ENCODE assay signal across 10 mouse cellular contexts in genomic region chr12:105686791-105687190, GRCm38 (mm10). TPM values are rescaled to one million over a fixed set of nuclear protein-coding genes. Genes with fewer than 3 reads are reported as not detected.
DNase-seq lines count a peak whose midpoint lies in the region; ATAC-seq and TF ChIP-seq lines count a peak whose summit lies in the region.
"Had no signal": no experiment of that assay in that cellular context is flagged by ENCODE, and none has a peak within 500 bp of the region (broad histone marks: within the 10 kb centered on the region; RNA-seq: fewer than 3 reads in every experiment).

No protein-coding gene starts in this region.

- TF ChIP-seq CTCF in E14TG2a.4 (conservative IDR thresholded peaks at IDR 0.05; ENCODE audit: low read length): no peak

- H3K27me3 ChIP-seq in hindbrain, embryonic 12.5 days: no peaks in the 10 kb centered on the region
- no peaks in the 10 kb centered on the region for H3K27me3 ChIP-seq in hindbrain, embryonic 11.5 days (ENCODE audit: control insufficient read depth, insufficient read depth, low read length)
- no peaks in the 10 kb centered on the region for H3K27me3 ChIP-seq in E14TG2a.4 (ENCODE audit: insufficient read depth, low read length)
- no peaks in the 10 kb centered on the region for H3K27me3 ChIP-seq in forebrain, embryonic 15.5 days
- no peaks in the 10 kb centered on the region for H3K27me3 ChIP-seq in liver, embryonic 16.5 days (ENCODE audit: control insufficient read depth, insufficient read depth, low read depth, low read length)

- peak overlapping the region; percentile 88; the same call in 1 of the 2 replicates for H3K9ac ChIP-seq in hindbrain, embryonic 12.5 days
- no peak overlapping the region for H3K9ac ChIP-seq in hindbrain, embryonic 11.5 days (ENCODE audit: low read depth, low read length)
- no peak overlapping the region for H3K9ac ChIP-seq in forebrain, embryonic 15.5 days (replicated peaks)
- no peak overlapping the region for H3K9ac ChIP-seq in liver, embryonic 16.5 days (ENCODE audit: low read depth, low read length)

- H3K4me2 ChIP-seq in hindbrain, embryonic 12.5 days (replicated peaks): peak overlapping the region; percentile 87
- H3K4me2 ChIP-seq in hindbrain, embryonic 11.5 days (replicated peaks; ENCODE audit: low read depth, low read length): no peak overlapping the region
- H3K4me2 ChIP-seq in forebrain, embryonic 15.5 days (replicated peaks): no peak overlapping the region
- no peak overlapping the region for H3K4me2 ChIP-seq in liver, embryonic 16.5 days (ENCODE audit: low read depth, low read length)

- ATAC-seq in hindbrain, embryonic 12.5 days (ENCODE audit: low FRiP score): no peak
- no peak for ATAC-seq in hindbrain, embryonic 11.5 days (ENCODE audit: low FRiP score)
- no peak for ATAC-seq in forebrain, embryonic 15.5 days (replicated peaks)
- ATAC-seq in liver, embryonic 16.5 days (ENCODE audit: low read depth): no peak

- H3K4me1 ChIP-seq in hindbrain, embryonic 12.5 days: peaks cover 27% of the 10 kb centered on the region
- no peaks in the 10 kb centered on the region for H3K4me1 ChIP-seq in hindbrain, embryonic 11.5 days (replicated peaks; ENCODE audit: control insufficient read depth, insufficient read depth, low read length)
- H3K4me1 ChIP-seq in E14TG2a.4 (replicated peaks; ENCODE audit: low read depth, low read length): peaks cover 41% of the 10 kb centered on the region
- H3K4me1 ChIP-seq in forebrain, embryonic 15.5 days: peaks cover 40% of the 10 kb centered on the region
- peaks cover 32% of the 10 kb centered on the region for H3K4me1 ChIP-seq in liver, embryonic 16.5 days (ENCODE audit: control insufficient read depth, low read depth, low read length)

- H3K4me3 ChIP-seq in hindbrain, embryonic 12.5 days: peak overlapping the region; percentile 71; the same call in 1 of the 2 replicates
- no peak overlapping the region for H3K4me3 ChIP-seq in hindbrain, embryonic 11.5 days (ENCODE audit: low read depth, low read length)
- H3K4me3 ChIP-seq in E14TG2a.4 (replicated peaks; ENCODE audit: low read length): 0 out of 2 replicates have a peak overlapping the region, but pooled peaks have one; percentile 99
- peak overlapping the region; percentile 86; the same call in 1 of the 2 replicates for H3K4me3 ChIP-seq in forebrain, embryonic 15.5 days
- no peak overlapping the region for H3K4me3 ChIP-seq in liver, embryonic 16.5 days (ENCODE audit: low read depth, low read length)

- WGBS in hindbrain, embryonic 12.5 days: 94% methylated on average over 3 of the region's 3 CpGs
- WGBS in hindbrain, embryonic 11.5 days: 95% methylated on average over 3 of the region's 3 CpGs
- WGBS in forebrain, embryonic 15.5 days: 90% methylated on average over 3 of the region's 3 CpGs
- 65% methylated on average over 3 of the region's 3 CpGs for WGBS in liver, embryonic 16.5 days (ENCODE audit: insufficient replicate concordance)

- no peak for DNase-seq in hindbrain, embryonic 11.5 days (ENCODE audit: low spot score)
- DNase-seq in adrenal gland, postnatal 4 days (ENCODE audit: low spot score in 2 of 2): no peak
- DNase-seq in frontal cortex, postnatal 36 days (ENCODE audit: low spot score in 2 of 2): no peak
- no peak for DNase-seq in cerebellum, postnatal 36 days

- H3K9me3 ChIP-seq in hindbrain, embryonic 12.5 days (replicated peaks): no peaks in the 10 kb centered on the region
- H3K9me3 ChIP-seq in hindbrain, embryonic 11.5 days (ENCODE audit: control insufficient read depth, low read length): no peaks in the 10 kb centered on the region
- no peaks in the 10 kb centered on the region for H3K9me3 ChIP-seq in E14TG2a.4 (ENCODE audit: low read length)
- no peaks in the 10 kb centered on the region for H3K9me3 ChIP-seq in forebrain, embryonic 15.5 days
- H3K9me3 ChIP-seq in liver, embryonic 16.5 days (replicated peaks; ENCODE audit: control insufficient read depth, low read length): no peaks in the 10 kb centered on the region

- no peak overlapping the region for H3K27ac ChIP-seq in hindbrain, embryonic 12.5 days
- H3K27ac ChIP-seq in hindbrain, embryonic 11.5 days (ENCODE audit: low read depth, low read length): no peak overlapping the region
- H3K27ac ChIP-seq in forebrain, embryonic 15.5 days (replicated peaks): no peak overlapping the region
- peak overlapping the region; percentile 78 for H3K27ac ChIP-seq in liver, embryonic 16.5 days (ENCODE audit: low read length)

- peaks cover 7% of the 10 kb centered on the region for H3K36me3 ChIP-seq in hindbrain, embryonic 12.5 days
- H3K36me3 ChIP-seq in hindbrain, embryonic 11.5 days (ENCODE audit: control insufficient read depth, insufficient read depth, low read length): no peaks in the 10 kb centered on the region
- peaks cover 30% of the 10 kb centered on the region for H3K36me3 ChIP-seq in E14TG2a.4 (ENCODE audit: insufficient read depth, low read length)
- H3K36me3 ChIP-seq in forebrain, embryonic 15.5 days: peaks cover 21% of the 10 kb centered on the region
- H3K36me3 ChIP-seq in liver, embryonic 16.5 days (ENCODE audit: control insufficient read depth, insufficient read depth): no peaks in the 10 kb centered on the region

RNA-seq across cellular contexts. Expression of gene Atg2b, which starts 1.8 kb away (rescaled TPM):
- 19.3 TPM in 2 replicates for polyA plus RNA-seq in hindbrain, embryonic 12.5 days (2016; fragmentation: Nextera tagmentation; extraction: Ambion mirVana)
- polyA plus RNA-seq in hindbrain, embryonic 11.5 days (2014; fragmentation: Nextera tagmentation; extraction: Ambion mirVana): 16.1 TPM in 2 replicates
- polyA plus RNA-seq in forebrain, embryonic 15.5 days (2015; fragmentation: Nextera tagmentation; extraction: Ambion mirVana): 15.5 and 16.6 TPM in 2 replicates
- polyA plus RNA-seq in liver, embryonic 16.5 days (2015; fragmentation: Nextera tagmentation; extraction: Ambion mirVana): 6.7 and 7.3 TPM in 2 replicates
- total RNA-seq in adrenal gland, postnatal 4 days (2021): 10 to 100 TPM; 27.4 to 30.5 TPM

RNA-seq across cellular contexts. Expression of gene Gskip, which starts 2.2 kb away (rescaled TPM):
- 33.6 and 34.5 TPM in 2 replicates for polyA plus RNA-seq in hindbrain, embryonic 12.5 days (2016; fragmentation: Nextera tagmentation; extraction: Ambion mirVana)
- 38.3 and 41.6 TPM in 2 replicates for polyA plus RNA-seq in hindbrain, embryonic 11.5 days (2014; fragmentation: Nextera tagmentation; extraction: Ambion mirVana)
- 29.9 and 30.5 TPM in 2 replicates for polyA plus RNA-seq in forebrain, embryonic 15.5 days (2015; fragmentation: Nextera tagmentation; extraction: Ambion mirVana)
- 10.1 and 11.2 TPM in 2 replicates for polyA plus RNA-seq in liver, embryonic 16.5 days (2015; fragmentation: Nextera tagmentation; extraction: Ambion mirVana)
- total RNA-seq in adrenal gland, postnatal 4 days (2021): 10 to 100 TPM; 16.7 to 17.4 TPM

RNA-seq across cellular contexts. Expression of gene Ak7, which starts 19.0 kb away (rescaled TPM):
- 2.5 and 3.3 TPM in 2 replicates for polyA plus RNA-seq in hindbrain, embryonic 12.5 days (2016; fragmentation: Nextera tagmentation; extraction: Ambion mirVana)
- polyA plus RNA-seq in hindbrain, embryonic 11.5 days (2014; fragmentation: Nextera tagmentation; extraction: Ambion mirVana): 1.1 and 1.8 TPM in 2 replicates
- polyA plus RNA-seq in forebrain, embryonic 15.5 days (2015; fragmentation: Nextera tagmentation; extraction: Ambion mirVana): 0.60 and 2.0 TPM in 2 replicates
- polyA plus RNA-seq in liver, embryonic 16.5 days (2015; fragmentation: Nextera tagmentation; extraction: Ambion mirVana): 0.09 and 0.34 TPM in 2 replicates
- total RNA-seq in adrenal gland, postnatal 4 days (2021): under 1 TPM; 0.25 to 0.36 TPM
- total RNA-seq: common myeloid progenitor, adult 5-6 weeks; heart, adult 8-10 months had no signal

Comparison
In these comparisons a context has a peak if more than half of its experiments do, and no peak if none do; other contexts are left out.
1. H3K4me3 ChIP-seq: peak in hindbrain, embryonic 12.5 days (single experiment), E14TG2a.4 (single experiment) and forebrain, embryonic 15.5 days (single experiment); none in hindbrain, embryonic 11.5 days (single experiment) and liver, embryonic 16.5 days (single experiment).